Mouse (Mus musculus): ENCODE data around the gene Plxdc1. TPM values are rescaled to one million over a fixed set of nuclear protein-coding genes. Genes with fewer than 3 reads are reported as not detected.

The Plxdc1 gene
- polyA plus RNA-seq, 1 experiment from 2014 or later: 0.77 TPM

GRCm38 (mm10) chr11:97908634-97909348 lies 77.5 kb downstream of the Plxdc1 start:
- no peaks in the 10 kb centered on the region for H3K36me3 ChIP-seq (ENCODE audit: control insufficient read depth, insufficient read depth, low read length)
- 83% methylated on average over 11 of the region's 11 CpGs for WGBS
- no peak overlapping the region for H3K27ac ChIP-seq (ENCODE audit: low read depth, low read length)

GRCm38 (mm10) chr11:97907935-97908334 lies 78.3 kb downstream of the Plxdc1 start:
- Histone ChIP-seq H3K4me2 (no peak overlapping the region), H3K27me3 (replicated peaks; ENCODE audit: control insufficient read depth, insufficient read depth, low read length) (no peaks in the 10 kb centered on the region), H3K27ac (ENCODE audit: low read depth, low read length) (no peak overlapping the region), H3K4me1 (replicated peaks; ENCODE audit: control insufficient read depth, insufficient read depth, low read length) (no peaks in the 10 kb centered on the region), H3K4me3 (ENCODE audit: low read depth, low read length) (no peak overlapping the region), H3K9ac (ENCODE audit: low read depth, low read length) (no peak overlapping the region), H3K9me3 (ENCODE audit: control insufficient read depth, low read length) (no peaks in the 10 kb centered on the region), H3K36me3 (ENCODE audit: control insufficient read depth, insufficient read depth, low read length) (no peaks in the 10 kb centered on the region)
- ATAC-seq (replicated peaks; ENCODE audit: low FRiP score): no peak
- no peak for DNase-seq (ENCODE audit: low spot score)
- 69% methylated on average over 5 of the region's 5 CpGs for WGBS

More at GRCm38 (mm10) chr11:97908634-97909348, 77.5 kb downstream of the Plxdc1 start:
- no peaks in the 10 kb centered on the region for H3K4me1 ChIP-seq (replicated peaks; ENCODE audit: control insufficient read depth, insufficient read depth, low read length)
- DNase-seq (ENCODE audit: low spot score): no peak
- no peaks in the 10 kb centered on the region for H3K27me3 ChIP-seq (replicated peaks; ENCODE audit: control insufficient read depth, insufficient read depth, low read length)
- H3K4me2 ChIP-seq: no peak overlapping the region
- no peaks in the 10 kb centered on the region for H3K9me3 ChIP-seq (ENCODE audit: control insufficient read depth, low read length)
- H3K9ac ChIP-seq (ENCODE audit: low read depth, low read length): no peak overlapping the region
- H3K4me3 ChIP-seq (ENCODE audit: low read depth, low read length): no peak overlapping the region
- ATAC-seq (replicated peaks; ENCODE audit: low FRiP score): no peak

GRCm38 (mm10) chr11:97906905-97907304 lies 79.3 kb downstream of the Plxdc1 start:
- DNase-seq (ENCODE audit: low spot score) (no peak), ATAC-seq (replicated peaks; ENCODE audit: low FRiP score) (no peak)
- WGBS: 84% methylated on average over 9 of the region's 9 CpGs
- Histone ChIP-seq H3K4me3 (ENCODE audit: low read depth, low read length) (no peak overlapping the region), H3K36me3 (ENCODE audit: control insufficient read depth, insufficient read depth, low read length) (no peaks in the 10 kb centered on the region), H3K9ac (ENCODE audit: low read depth, low read length) (no peak overlapping the region), H3K9me3 (ENCODE audit: control insufficient read depth, low read length) (no peaks in the 10 kb centered on the region), H3K27ac (ENCODE audit: low read depth, low read length) (no peak overlapping the region), H3K4me1 (replicated peaks; ENCODE audit: control insufficient read depth, insufficient read depth, low read length) (no peaks in the 10 kb centered on the region), H3K4me2 (no peak overlapping the region), H3K27me3 (replicated peaks; ENCODE audit: control insufficient read depth, insufficient read depth, low read length) (no peaks in the 10 kb centered on the region)

GRCm38 (mm10) chr11:97905941-97906340 lies 80.3 kb downstream of the Plxdc1 start:
- H3K4me3 ChIP-seq (ENCODE audit: low read depth, low read length): no peak overlapping the region
- no peak overlapping the region for H3K9ac ChIP-seq (ENCODE audit: low read depth, low read length)
- H3K36me3 ChIP-seq (ENCODE audit: control insufficient read depth, insufficient read depth, low read length): no peaks in the 10 kb centered on the region
- no peaks in the 10 kb centered on the region for H3K27me3 ChIP-seq (replicated peaks; ENCODE audit: control insufficient read depth, insufficient read depth, low read length)
- H3K27ac ChIP-seq (ENCODE audit: low read depth, low read length): no peak overlapping the region
- H3K4me1 ChIP-seq (replicated peaks; ENCODE audit: control insufficient read depth, insufficient read depth, low read length): no peaks in the 10 kb centered on the region
- DNase-seq (ENCODE audit: low spot score): no peak
- H3K4me2 ChIP-seq: no peak overlapping the region
- ATAC-seq (replicated peaks; ENCODE audit: low FRiP score): no peak
- 63% methylated on average over 2 of the region's 2 CpGs for WGBS
- no peaks in the 10 kb centered on the region for H3K9me3 ChIP-seq (ENCODE audit: control insufficient read depth, low read length)

- H3K27ac ChIP-seq (ENCODE audit: low read depth, low read length): no peak overlapping the region
- no peak overlapping the region for H3K4me3 ChIP-seq (ENCODE audit: low read depth, low read length)
- no peaks in the 10 kb centered on the region for H3K9me3 ChIP-seq (ENCODE audit: control insufficient read depth, low read length)
- no peaks in the 10 kb centered on the region for H3K4me1 ChIP-seq (replicated peaks; ENCODE audit: control insufficient read depth, insufficient read depth, low read length)
- no peak overlapping the region for H3K9ac ChIP-seq (ENCODE audit: low read depth, low read length)
- no peaks in the 10 kb centered on the region for H3K27me3 ChIP-seq (replicated peaks; ENCODE audit: control insufficient read depth, insufficient read depth, low read length)
- WGBS: 87% methylated on average over 2 of the region's 2 CpGs
- ATAC-seq (replicated peaks; ENCODE audit: low FRiP score) (no peak), DNase-seq (ENCODE audit: low spot score) (no peak)
- H3K4me2 ChIP-seq: no peak overlapping the region
- H3K36me3 ChIP-seq (ENCODE audit: control insufficient read depth, insufficient read depth, low read length): no peaks in the 10 kb centered on the region
These were observed 80.7 kb downstream of the Plxdc1 start for GRCm38 (mm10) chr11:97905540-97905939.

- Histone ChIP-seq H3K36me3 (ENCODE audit: control insufficient read depth, insufficient read depth, low read length) (no peaks in the 10 kb centered on the region), H3K27me3 (replicated peaks; ENCODE audit: control insufficient read depth, insufficient read depth, low read length) (no peaks in the 10 kb centered on the region), H3K4me1 (replicated peaks; ENCODE audit: control insufficient read depth, insufficient read depth, low read length) (no peaks in the 10 kb centered on the region), H3K4me2 (no peak overlapping the region), H3K9ac (ENCODE audit: low read depth, low read length) (no peak overlapping the region), H3K4me3 (ENCODE audit: low read depth, low read length) (no peak overlapping the region), H3K9me3 (ENCODE audit: control insufficient read depth, low read length) (no peaks in the 10 kb centered on the region), H3K27ac (ENCODE audit: low read depth, low read length) (no peak overlapping the region)
- no peak for ATAC-seq (replicated peaks; ENCODE audit: low FRiP score)
- DNase-seq (ENCODE audit: low spot score): no peak
- WGBS: 87% methylated on average over 13 of the region's 13 CpGs
These were observed 81.4 kb downstream of the Plxdc1 start for GRCm38 (mm10) chr11:97904801-97905200.

- no peak for ATAC-seq (replicated peaks; ENCODE audit: low FRiP score)
- Histone ChIP-seq H3K36me3 (ENCODE audit: control insufficient read depth, insufficient read depth, low read length) (no peaks in the 10 kb centered on the region), H3K27ac (ENCODE audit: low read depth, low read length) (no peak overlapping the region), H3K4me2 (no peak overlapping the region), H3K9ac (ENCODE audit: low read depth, low read length) (no peak overlapping the region), H3K4me1 (replicated peaks; ENCODE audit: control insufficient read depth, insufficient read depth, low read length) (no peaks in the 10 kb centered on the region), H3K9me3 (ENCODE audit: control insufficient read depth, low read length) (no peaks in the 10 kb centered on the region), H3K27me3 (replicated peaks; ENCODE audit: control insufficient read depth, insufficient read depth, low read length) (no peaks in the 10 kb centered on the region), H3K4me3 (ENCODE audit: low read depth, low read length) (no peak overlapping the region)
- 70% methylated on average over 6 of the region's 6 CpGs for WGBS
- no peak for DNase-seq (ENCODE audit: low spot score)
These were observed 84.4 kb downstream of the Plxdc1 start for GRCm38 (mm10) chr11:97901806-97902205.

- ATAC-seq (replicated peaks; ENCODE audit: low FRiP score) (no peak), DNase-seq (ENCODE audit: low spot score) (peak; percentile 63)
- Histone ChIP-seq H3K4me3 (ENCODE audit: low read depth, low read length) (no peak overlapping the region), H3K27me3 (replicated peaks; ENCODE audit: control insufficient read depth, insufficient read depth, low read length) (no peaks in the 10 kb centered on the region), H3K9me3 (ENCODE audit: control insufficient read depth, low read length) (no peaks in the 10 kb centered on the region), H3K9ac (ENCODE audit: low read depth, low read length) (no peak overlapping the region), H3K4me1 (replicated peaks; ENCODE audit: control insufficient read depth, insufficient read depth, low read length) (no peaks in the 10 kb centered on the region), H3K36me3 (ENCODE audit: control insufficient read depth, insufficient read depth, low read length) (no peaks in the 10 kb centered on the region), H3K27ac (ENCODE audit: low read depth, low read length) (no peak overlapping the region), H3K4me2 (no peak overlapping the region)
- 4% methylated on average over 2 of the region's 2 CpGs for WGBS
These were observed 86.4 kb downstream of the Plxdc1 start for GRCm38 (mm10) chr11:97899822-97900221.

- ATAC-seq (replicated peaks; ENCODE audit: low FRiP score): no peak
- Histone ChIP-seq H3K4me2 (no peak overlapping the region), H3K4me1 (replicated peaks; ENCODE audit: control insufficient read depth, insufficient read depth, low read length) (no peaks in the 10 kb centered on the region), H3K27ac (ENCODE audit: low read depth, low read length) (no peak overlapping the region), H3K36me3 (ENCODE audit: control insufficient read depth, insufficient read depth, low read length) (no peaks in the 10 kb centered on the region), H3K27me3 (replicated peaks; ENCODE audit: control insufficient read depth, insufficient read depth, low read length) (no peaks in the 10 kb centered on the region), H3K9me3 (ENCODE audit: control insufficient read depth, low read length) (no peaks in the 10 kb centered on the region), H3K4me3 (ENCODE audit: low read depth, low read length) (no peak overlapping the region), H3K9ac (ENCODE audit: low read depth, low read length) (no peak overlapping the region)
- DNase-seq (ENCODE audit: low spot score): no peak
- WGBS: 69% methylated on average over 3 of the region's 3 CpGs
These were observed 88.6 kb downstream of the Plxdc1 start for GRCm38 (mm10) chr11:97897568-97898185.

Measured in liver, embryonic 11.5 days (tissue).